Mouse (Mus musculus) testis, adult 2 months (tissue): ENCODE results near the gene Pcdh9.

Experiments
- CTCF ChIP-seq: fragments of 200-500 bp; IDR thresholded peaks from 2 replicates; pipeline ENCODE4 v1.5.1; 2012; ENCODE audit warnings: low read depth, mild to moderate bottlenecking, inconsistent platforms, low read length, moderate library complexity; ENCODE audit not compliant: control insufficient read depth, insufficient read depth, insufficient replicate concordance
- POLR2A ChIP-seq: fragments of 200-500 bp; IDR thresholded peaks from 2 replicates; pipeline ENCODE4 v1.6.1; 2012; ENCODE audit warnings: low read depth, mild to moderate bottlenecking, inconsistent platforms, low read length, moderate library complexity; ENCODE audit not compliant: control insufficient read depth

DNA sequence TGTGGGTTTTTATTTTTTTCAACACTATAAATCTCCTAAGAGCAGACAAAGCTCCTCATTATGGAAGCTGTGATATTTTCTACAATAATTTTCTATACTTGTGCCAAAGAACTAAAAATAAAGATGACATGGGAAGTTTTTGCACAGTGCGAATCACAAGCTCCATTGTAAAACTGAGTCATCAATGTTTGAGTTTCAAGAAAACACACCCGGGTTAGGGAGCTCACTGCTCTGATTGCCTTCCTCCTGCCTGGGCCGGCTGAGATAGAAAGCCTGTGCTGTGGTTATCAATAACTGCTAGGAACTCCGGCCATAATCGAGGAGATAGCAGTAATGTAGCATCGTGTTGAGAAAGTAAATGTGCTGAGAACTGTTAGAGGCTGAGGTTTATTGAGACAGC is 344.9 kb downstream of the Pcdh9 start:
- TF ChIP-seq CTCF: no peak
- no peak for TF ChIP-seq POLR2A
